Mouse (Mus musculus) brain, embryonic 14.5 days (tissue): ENCODE measurements around the gene Cxcr1. TPM values are rescaled to one million over a fixed set of nuclear protein-coding genes. Genes with fewer than 3 reads are reported as not detected.

ENCODE experiments used
- DNase-seq: peaks from one replicate; pipeline ENCODE4 v3.0.0-alpha.2; 2011; ENCODE audit warnings: low read depth
- CTCF ChIP-seq: fragments of 200-500 bp; IDR thresholded peaks from 2 replicates; pipeline ENCODE4 v1.5.1; 2012; ENCODE audit warnings: inconsistent platforms, mild to moderate bottlenecking, moderate library complexity, borderline replicate concordance; ENCODE audit not compliant: insufficient read depth, insufficient read length; ENCODE audit errors: extremely low read depth
- POLR2A ChIP-seq: fragments of 200-500 bp; IDR thresholded peaks from 2 replicates; pipeline ENCODE4 v1.6.1; 2012; ENCODE audit warnings: mild to moderate bottlenecking, inconsistent platforms, borderline replicate concordance; ENCODE audit not compliant: poor library complexity, insufficient read depth, insufficient read length, severe bottlenecking; ENCODE audit errors: extremely low read depth
- polyA plus RNA-seq: library from polyadenylated mRNA; depleted of rRNA; stranded (reverse); fragments of >200 nt; gene quantifications from 2 replicates; pipeline ENCODE4 v1.2.3, GENCODE M21; 2012; rRNA removed

Cxcr1 gene
- not detected in 2 replicates for polyA plus RNA-seq

DNA sequence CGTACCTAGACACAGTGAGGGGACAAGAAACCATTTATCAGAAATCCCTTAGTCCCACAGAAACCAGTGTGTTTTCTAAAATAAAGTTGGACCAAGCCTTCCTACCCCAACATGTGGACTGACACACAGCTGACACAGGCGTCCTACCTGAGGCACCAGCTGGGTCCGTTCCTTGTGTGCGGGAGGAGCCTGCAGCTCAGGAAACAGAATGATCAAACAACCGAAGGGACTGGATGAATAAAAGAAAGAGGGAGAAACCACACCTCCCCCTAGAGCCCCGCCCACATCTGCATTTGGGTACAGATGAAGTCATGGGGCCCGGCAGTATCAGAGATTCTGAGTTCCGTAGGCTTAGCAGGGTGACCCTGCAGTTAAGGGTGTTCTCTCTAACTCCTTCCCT, at the start of gene Cxcr1:
Cxcr1 (minus strand) TSS at position 187 of the 400 bp plus-strand sequence.
- no peak for TF ChIP-seq POLR2A
- TF ChIP-seq CTCF: no peak
- no peak for DNase-seq

DNA sequence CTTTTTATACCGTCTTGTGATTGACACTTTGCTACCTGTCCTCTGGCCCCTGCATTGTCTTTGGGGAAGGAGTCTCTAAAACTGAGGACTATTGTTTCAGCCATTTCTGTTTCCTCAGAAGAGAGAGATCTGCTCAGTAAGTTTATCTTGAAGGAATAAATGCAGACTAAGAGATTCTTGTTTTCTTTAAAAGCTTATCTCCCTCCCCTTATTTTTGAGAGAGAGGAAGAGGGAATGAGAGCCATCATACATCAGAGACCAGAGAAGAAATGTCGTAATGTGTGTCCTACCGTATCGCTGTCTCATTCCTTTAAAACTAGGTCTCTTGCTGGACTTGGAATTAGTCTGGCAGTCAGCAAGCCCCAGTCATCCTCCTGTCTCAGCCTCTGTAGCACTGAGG, 46.4 kb upstream of the Cxcr1 start:
- no peak for DNase-seq
- TF ChIP-seq POLR2A (no peak), CTCF (no peak)

DNA sequence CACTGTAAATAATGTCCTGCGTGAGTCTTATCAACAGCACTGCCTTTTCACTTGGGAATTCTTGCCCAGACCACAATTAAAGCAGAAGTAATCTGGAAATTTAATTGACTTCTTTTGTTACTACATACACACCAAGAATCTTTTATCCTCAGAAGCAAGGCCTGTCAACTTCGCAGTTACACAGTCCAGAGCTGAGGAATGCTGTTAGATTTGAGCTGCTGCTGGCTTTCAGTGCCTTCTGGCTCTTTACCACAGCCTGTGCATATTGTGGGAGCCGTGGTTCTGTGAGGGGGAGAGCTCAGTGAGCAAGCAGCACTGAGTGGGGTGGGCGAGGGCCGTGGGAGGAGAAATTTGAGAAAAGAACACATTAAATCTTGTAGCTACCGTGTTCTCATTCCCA, 45.9 kb upstream of the Cxcr1 start:
- TF ChIP-seq POLR2A (no peak), CTCF (no peak)
- no peak for DNase-seq

DNA sequence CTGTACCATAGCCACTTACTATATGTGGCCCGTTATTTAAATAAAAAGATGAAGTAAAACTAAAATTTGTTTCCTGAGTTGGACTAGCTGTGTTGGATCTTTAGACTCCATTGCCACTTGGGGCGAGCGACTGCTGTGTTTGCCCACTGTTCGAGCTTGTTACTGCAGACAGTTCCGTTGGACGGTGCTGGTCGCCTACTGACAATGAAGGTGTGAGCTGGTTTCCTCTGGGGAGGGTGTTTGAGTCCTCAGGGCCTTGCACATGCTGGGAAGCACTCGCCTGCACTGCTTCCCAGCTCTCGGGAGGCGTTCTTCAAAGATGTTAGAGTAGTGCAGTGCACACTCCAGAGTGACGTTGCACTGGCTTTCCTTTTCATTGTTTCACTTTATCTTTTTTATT, 45.2 kb upstream of the Cxcr1 start:
- no peak for TF ChIP-seq CTCF
- no peak for TF ChIP-seq POLR2A
- DNase-seq: no peak

DNA sequence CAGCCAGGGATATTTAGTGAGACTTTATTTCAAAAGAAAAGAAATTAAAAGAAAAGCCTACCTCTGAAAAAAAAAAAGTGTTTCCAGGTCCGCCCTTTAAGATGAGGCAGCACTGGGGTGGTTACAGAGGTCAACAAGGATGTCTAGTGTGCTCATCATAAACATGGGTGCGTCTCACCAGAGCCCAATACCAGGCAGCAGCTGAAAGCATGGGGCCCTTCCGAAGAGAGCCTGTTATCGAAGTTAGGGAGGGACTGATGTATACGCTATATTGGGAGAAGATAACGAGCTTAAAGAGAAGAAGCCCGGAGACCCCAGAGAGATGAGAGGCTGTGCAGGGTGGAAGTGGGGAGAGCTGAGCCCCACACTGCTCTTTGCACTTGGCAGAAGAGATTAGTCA, 44.7 kb upstream of the Cxcr1 start:
- DNase-seq: no peak
- TF ChIP-seq POLR2A (no peak), CTCF (no peak)

DNA sequence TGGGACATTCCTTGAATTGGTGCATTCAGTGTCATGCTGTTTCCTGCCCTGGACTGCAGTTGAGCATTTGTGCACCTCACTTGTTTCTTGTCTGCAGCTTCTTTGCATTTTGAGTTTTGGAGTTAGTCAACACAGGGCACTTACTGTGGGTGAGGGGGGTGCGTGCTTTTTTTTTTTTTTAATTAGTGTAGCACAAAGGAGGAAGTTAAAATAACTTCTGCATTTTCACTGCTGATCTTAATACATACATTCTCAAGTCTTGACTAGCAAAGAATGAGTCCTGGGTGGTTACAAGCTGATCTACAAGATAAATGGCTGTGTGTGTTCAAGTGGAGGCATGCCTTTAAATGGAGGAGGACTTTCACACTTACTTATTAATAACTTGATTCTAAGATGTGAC, 43.7 kb upstream of the Cxcr1 start:
- DNase-seq: no peak
- TF ChIP-seq POLR2A (no peak), CTCF (no peak)

DNA sequence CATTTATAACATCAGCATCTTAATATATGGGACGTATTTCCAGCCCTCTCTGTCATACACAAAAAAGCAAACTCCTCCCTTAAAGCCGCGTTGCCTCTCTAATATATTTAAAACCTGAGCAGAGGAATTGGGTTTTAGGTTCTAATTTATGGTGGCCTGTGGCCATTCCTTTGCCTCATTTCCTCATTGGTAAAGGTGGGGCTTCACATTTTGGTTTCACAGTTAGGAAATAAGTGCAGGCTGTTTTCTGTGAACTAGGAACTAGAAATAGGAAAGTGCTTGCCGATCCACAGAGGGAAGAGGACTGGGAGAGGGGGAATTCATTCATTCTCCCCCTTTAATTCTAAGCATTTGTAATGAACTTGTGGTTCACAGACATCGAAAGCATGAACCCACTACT, 43.2 kb upstream of the Cxcr1 start:
- no peak for DNase-seq
- TF ChIP-seq CTCF (no peak), POLR2A (no peak)

DNA sequence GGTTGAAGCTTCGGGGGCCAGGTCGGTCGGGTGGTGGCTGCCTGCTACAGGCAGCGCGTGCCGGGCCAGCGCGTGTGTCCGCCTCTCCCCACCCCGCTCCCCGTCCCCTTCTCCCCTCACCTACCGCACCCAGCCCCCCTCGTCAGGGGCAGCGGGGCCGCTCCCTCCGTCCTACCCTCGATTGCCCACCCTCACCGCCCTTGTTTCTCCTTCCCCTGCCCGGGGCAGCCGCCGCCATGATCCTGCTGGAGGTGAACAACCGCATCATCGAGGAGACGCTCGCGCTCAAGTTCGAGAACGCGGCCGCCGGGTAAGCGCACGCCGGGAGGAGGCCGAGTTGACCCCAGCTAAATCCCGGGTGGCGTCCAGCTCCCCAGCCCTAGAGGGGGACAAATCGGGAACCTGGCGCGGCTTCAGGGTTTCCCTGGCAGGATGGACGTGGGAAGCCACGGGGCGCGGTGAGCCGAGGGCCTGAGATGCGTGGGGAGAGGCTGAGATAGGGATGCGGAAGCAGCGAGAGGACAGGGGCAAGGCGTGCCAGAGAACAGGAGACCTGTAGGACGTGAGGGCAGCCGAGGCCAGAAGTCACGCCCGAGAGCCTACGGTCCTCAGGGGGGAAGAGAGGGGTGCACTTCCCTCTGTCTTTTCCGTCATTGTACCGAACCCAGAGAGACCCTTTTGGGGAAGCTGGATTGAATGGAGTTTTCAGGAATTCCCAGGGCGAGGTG, 42.3 kb upstream of the Cxcr1 start:
- DNase-seq: peak; percentile 21
- TF ChIP-seq CTCF (no peak), POLR2A (no peak)

DNA sequence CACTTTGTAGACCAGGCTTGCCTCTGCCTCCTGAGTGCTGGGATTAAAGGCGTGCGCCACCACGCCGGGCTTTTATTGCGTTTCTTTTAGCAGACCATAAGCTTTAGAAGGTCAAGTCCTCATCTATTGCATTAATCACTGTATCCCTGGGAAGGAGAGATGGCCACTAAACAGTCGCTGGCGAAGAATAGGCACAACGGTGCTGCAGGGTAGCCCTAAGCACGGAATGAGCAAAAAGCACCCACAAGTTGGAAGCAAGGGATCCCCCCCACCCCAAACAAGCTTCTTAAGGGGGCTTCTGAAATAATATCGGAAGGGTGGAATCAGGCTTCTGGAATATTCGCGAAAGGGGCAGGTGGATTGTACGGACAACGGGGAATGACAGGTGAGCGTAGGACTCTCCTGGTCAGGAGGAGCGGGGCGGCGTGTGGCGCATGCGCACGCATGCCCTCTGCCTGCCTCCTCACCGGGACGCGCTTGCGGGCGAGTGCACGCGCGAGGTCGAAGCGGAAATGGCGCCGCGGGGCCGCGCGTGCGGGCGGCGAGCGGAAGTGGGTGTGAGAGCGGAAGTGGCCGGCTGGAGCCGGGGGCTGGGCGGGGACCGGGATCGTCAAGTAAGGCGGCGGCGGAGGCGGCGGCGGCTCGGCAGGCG, 41.6 kb upstream of the Cxcr1 start, which contains the start of gene Arpc2:
Arpc2 (plus strand) TSS at position 147 of the 652 bp plus-strand sequence.
- TF ChIP-seq POLR2A: peak; percentile 92
- TF ChIP-seq CTCF: no peak
- DNase-seq: peak; percentile 99

DNA sequence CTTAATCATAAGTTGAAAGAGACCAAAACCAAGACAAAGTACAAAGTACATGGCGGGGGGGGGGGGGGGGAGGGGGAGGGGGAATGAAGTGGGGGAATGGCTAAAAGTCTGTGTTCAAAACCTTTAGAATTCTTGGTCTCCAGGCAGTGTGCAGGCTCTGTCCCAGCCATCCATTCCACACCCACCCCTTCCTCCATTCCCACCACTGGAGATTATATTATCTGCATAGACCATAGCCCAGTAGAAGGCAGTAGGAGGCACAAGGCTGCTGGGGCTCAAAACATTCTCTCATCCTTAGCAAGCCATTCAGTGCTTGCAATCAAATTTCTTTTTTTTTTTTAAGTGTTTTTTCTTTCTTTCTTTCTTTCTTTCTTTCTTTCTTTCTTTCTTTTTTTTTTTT, 36.6 kb upstream of the Cxcr1 start:
- no peak for TF ChIP-seq CTCF
- no peak for TF ChIP-seq POLR2A
- no peak for DNase-seq

DNA sequence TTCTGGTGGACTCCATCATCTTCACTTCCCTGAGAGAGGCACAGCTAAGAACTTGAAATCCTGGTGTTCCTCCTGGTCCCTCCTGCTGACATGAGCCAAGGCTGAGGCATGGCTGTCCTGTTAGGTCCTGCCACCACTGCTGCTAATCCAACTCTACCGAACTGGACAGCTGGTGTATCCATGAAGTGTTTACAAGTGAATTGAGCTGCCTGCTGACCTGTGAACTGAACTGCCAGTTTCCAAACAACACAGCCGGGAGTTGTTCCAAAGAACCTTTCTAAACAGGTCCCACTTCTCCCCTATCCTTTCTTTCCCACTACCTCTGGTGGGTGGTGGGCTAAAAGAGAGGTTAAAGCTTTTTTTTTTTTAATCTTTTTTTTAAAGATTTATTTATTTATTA, 35.5 kb upstream of the Cxcr1 start:
- DNase-seq: no peak
- no peak for TF ChIP-seq CTCF
- TF ChIP-seq POLR2A: no peak

DNA sequence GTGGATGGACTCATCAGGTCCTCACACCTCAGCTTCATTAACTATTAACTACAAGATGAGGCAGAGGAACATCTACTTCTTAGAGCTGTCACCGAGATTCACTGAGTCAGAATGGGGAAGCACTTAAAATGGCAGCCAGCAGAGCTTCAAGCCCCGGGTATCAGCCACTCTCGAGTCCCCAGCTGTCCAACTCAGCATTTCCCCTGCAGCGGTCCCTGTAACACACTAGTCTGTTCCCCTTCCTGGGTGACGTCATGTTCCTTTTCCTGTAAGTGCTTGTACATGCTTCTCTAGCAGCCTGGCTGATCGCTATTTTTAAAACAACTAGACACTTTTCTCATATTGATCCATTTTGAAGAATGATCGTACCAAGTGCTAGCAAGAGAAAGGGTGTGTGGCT, 32.9 kb upstream of the Cxcr1 start:
- DNase-seq: no peak
- TF ChIP-seq CTCF (no peak), POLR2A (no peak)

DNA sequence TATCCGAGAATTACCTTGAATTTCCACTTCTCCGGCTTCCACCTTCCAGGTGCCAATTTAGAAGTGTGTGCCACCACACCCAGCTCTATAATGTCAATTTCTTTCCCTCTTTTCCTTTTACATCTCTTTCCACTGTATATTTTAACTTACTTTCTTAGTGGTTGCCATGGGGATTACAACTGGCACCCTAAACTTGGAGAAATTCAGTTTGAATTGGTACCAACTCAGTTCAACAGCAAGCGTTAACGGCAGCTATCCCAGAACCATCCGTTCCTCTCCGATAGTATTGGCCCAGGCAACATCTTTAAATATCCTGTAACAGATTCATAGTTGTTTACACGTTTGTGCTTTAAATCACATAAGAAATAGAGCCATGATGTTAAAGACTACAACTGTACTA, 25.5 kb upstream of the Cxcr1 start:
- TF ChIP-seq POLR2A (no peak), CTCF (no peak)
- DNase-seq: no peak

DNA sequence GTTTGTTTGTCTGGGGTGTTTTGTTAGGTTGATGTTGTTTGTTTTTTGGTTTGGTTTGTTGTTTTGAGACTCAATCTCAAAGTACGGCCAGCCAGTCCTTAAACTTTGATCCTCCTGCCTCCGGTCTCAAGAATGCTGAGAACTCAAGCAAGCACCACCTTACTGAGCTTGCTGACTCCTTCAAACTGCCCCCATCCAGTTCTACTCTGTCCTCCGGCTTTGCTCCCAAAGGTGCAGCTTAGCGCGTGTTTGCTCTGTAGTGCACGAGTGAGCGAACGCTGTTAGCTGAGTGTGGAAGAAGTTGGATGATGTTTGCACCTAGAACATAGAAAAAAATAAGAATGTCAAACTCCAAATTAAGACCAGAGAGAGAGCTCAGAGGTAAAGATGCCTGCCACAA, 14.5 kb upstream of the Cxcr1 start:
- TF ChIP-seq CTCF (no peak), POLR2A (no peak)
- DNase-seq: no peak
